Mouse (Mus musculus) hindbrain, embryonic 14.5 days (tissue): ENCODE data around the gene Phc3. TPM values are rescaled to one million over a fixed set of nuclear protein-coding genes. Genes with fewer than 3 reads are reported as not detected.

Source experiments
- ATAC-seq: fragments of 200-750 bp; cut with Nextera tagmentation; 2 replicates; pipeline ENCODE4 v1.8.0; 2017; ENCODE audit warnings: moderate number of reproducible peaks, mild to moderate bottlenecking, moderate TSS enrichment, moderate library complexity; ENCODE audit not compliant: low FRiP score
- DNase-seq: peaks from one replicate; pipeline ENCODE4 v3.0.0-alpha.2; 2015; ENCODE audit warnings: low spot score
- H3K27ac ChIP-seq: fragments of 300-500 bp; sonication (generic); 2 replicates; pipeline ENCODE4 v1.5.1; 2014; ENCODE audit warnings: mild to moderate bottlenecking, moderate library complexity
- H3K27me3 ChIP-seq: fragments of 300-500 bp; sonication (generic); 2 replicates; pipeline ENCODE4 v1.6.1; 2014; ENCODE audit warnings: mild to moderate bottlenecking, low read length, mixed read lengths; ENCODE audit not compliant: control insufficient read depth, insufficient read depth
- H3K36me3 ChIP-seq: fragments of 300-500 bp; sonication (generic); replicated peaks from 2 replicates; pipeline ENCODE4 v1.6.1; 2014; ENCODE audit not compliant: control insufficient read depth, insufficient read depth
- H3K4me1 ChIP-seq: fragments of 300-500 bp; sonication (generic); replicated peaks from 2 replicates; pipeline ENCODE4 v1.6.1; 2014; ENCODE audit warnings: antibody characterized with exemption, low read length, mixed read lengths; ENCODE audit not compliant: control insufficient read depth, insufficient read depth
- H3K4me2 ChIP-seq: fragments of 300-500 bp; sonication (generic); replicated peaks from 2 replicates; pipeline ENCODE4 v1.6.1; 2014; ENCODE audit warnings: mild to moderate bottlenecking, moderate library complexity
- H3K4me3 ChIP-seq: fragments of 300-500 bp; sonication (generic); replicated peaks from 2 replicates; pipeline ENCODE4 v1.5.1; 2014; ENCODE audit warnings: mild to moderate bottlenecking, low read length
- H3K9ac ChIP-seq: fragments of 300-500 bp; sonication (generic); 2 replicates; pipeline ENCODE4 v1.6.1; 2014
- H3K9me3 ChIP-seq: fragments of 300-500 bp; sonication (generic); 2 replicates; pipeline ENCODE4 v1.6.1; 2016; ENCODE audit warnings: low read length; ENCODE audit not compliant: control insufficient read depth
- WGBS: fragments of 180-500 bp; shearing (Covaris S2); extraction: QIAGEN DNeasy Blood & Tissue Kit; methylation state at CpG from one replicate; pipeline ENCODE4 v1.1.7; 2014; 5-methylcytosine and 5-hydroxymethylcytosine counted together
- polyA plus RNA-seq: library from polyadenylated mRNA; unstranded; fragments of >200 nt; fragmentation: Nextera tagmentation; extraction: Ambion mirVana; gene quantifications from 2 replicates; pipeline ENCODE4 v1.2.1, GENCODE M21; 2014

Phc3 gene
- polyA plus RNA-seq, 1 experiment from 2014 or later, result 9.9 TPM

DNA sequence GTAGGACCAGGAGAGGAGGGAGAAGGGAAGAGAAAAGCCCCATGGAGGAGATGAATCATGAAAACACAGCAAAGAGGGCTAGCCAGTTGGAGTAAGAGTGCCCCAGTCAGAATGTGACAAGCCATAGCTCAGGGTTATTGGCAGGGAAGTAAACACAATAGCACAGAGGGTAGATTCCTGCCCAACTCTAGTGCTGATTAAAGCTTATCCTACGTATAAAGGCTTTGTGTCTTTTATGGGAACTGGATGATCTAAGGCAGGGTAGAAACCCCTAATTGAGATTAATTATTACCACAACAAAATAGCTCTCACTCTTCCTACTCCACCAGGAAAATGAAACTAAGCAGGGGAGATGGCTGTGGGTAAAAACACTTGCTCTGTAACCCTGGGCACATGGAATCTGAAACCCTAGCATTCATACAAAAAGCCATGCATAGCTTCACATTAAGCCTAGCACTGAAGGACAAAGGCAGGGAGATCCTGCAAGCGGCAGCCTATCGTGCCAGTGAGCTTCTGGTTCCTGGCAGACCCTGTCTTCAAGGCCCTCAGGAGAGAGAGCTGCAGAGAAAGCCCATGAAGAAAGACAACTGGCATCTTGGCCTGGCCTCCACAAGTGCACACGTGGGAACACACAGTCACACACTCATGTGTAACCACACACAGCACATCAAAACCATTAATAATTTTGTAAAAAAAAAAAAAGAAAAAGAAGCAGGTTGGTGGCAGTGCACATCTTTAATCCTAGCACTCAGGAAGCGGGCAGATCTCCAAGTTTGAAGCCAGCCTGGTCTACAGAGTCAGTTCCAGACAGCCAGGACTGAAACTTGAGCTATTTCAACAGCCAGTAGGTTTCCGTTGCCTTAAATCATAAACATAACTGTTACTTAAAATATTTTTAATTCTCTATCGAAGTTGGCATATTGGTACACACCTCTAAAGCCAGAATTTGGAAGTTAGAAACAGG lies 9.1 kb downstream of the Phc3 start:
- Histone ChIP-seq H3K36me3 (peaks cover 94% of the 10 kb centered on the region), H3K4me2 (no peak overlapping the region), H3K27me3 (no peaks in the 10 kb centered on the region), H3K9me3 (no peaks in the 10 kb centered on the region), H3K4me1 (no peaks in the 10 kb centered on the region), H3K4me3 (no peak overlapping the region), H3K27ac (no peak overlapping the region), H3K9ac (no peak overlapping the region)
- ATAC-seq, result no peak
- no peak for DNase-seq
- WGBS, result 79% methylated on average over 7 of the region's 7 CpGs

GRCm38 (mm10) chr3:30958709-30959108 lies 10.5 kb downstream of the Phc3 start:
- Histone ChIP-seq H3K36me3 (peaks cover 93% of the 10 kb centered on the region), H3K27me3 (no peaks in the 10 kb centered on the region), H3K27ac (no peak overlapping the region), H3K9me3 (no peaks in the 10 kb centered on the region), H3K4me2 (no peak overlapping the region), H3K4me3 (no peak overlapping the region), H3K4me1 (no peaks in the 10 kb centered on the region), H3K9ac (no peak overlapping the region)
- DNase-seq (no peak), ATAC-seq (no peak)
- 84% methylated on average over 2 of the region's 2 CpGs for WGBS

GRCm38 (mm10) chr3:30956327-30956726 lies 12.9 kb downstream of the Phc3 start:
- 97% methylated on average over 6 of the region's 6 CpGs for WGBS
- no peak for DNase-seq
- Histone ChIP-seq H3K4me1 (no peaks in the 10 kb centered on the region), H3K27me3 (no peaks in the 10 kb centered on the region), H3K9ac (no peak overlapping the region), H3K4me2 (no peak overlapping the region), H3K27ac (no peak overlapping the region), H3K36me3 (peaks cover 97% of the 10 kb centered on the region), H3K9me3 (no peaks in the 10 kb centered on the region), H3K4me3 (no peak overlapping the region)
- ATAC-seq, result no peak

DNA sequence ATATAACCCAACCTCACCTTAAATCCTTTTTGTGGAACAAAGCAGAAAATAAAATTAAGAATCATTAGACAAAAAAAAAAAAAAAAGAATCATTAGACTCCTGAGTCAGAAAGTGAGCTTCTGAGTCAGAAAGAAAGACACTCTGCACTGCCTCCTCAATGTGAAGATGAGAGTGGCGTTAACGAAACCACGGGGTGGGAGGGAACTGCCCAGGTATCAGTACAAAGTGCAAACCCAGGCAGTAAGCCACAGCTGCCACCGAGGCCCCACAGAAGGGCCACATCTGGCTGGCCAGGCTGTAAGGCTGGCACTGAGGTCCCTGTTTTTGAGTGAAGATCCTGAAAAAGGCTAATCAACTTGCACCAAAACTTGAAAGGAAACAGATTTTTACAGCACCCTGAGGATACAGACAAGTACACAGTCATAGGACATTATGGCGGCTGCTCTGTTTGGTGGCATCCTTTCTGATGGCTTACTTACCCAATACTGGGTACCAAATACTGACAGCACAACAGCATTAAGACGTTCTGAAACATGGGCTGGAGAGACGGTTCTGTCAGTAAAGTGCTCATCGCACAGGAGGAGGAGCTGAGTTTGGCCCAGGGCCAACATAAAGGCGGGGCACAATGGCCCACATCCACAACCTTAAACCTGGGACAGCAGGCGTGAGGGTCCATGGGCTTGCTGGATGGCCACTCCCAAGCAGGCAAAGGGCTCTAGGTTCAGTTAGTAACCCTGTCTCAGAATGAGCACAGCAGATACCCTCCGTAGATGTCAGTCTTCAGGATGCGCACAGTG lies 16.7 kb downstream of the Phc3 start:
- 89% methylated on average over 12 of the region's 12 CpGs for WGBS
- Histone ChIP-seq H3K9me3 (no peaks in the 10 kb centered on the region), H3K4me1 (no peaks in the 10 kb centered on the region), H3K4me2 (no peak overlapping the region), H3K27ac (no peak overlapping the region), H3K9ac (no peak overlapping the region), H3K4me3 (no peak overlapping the region), H3K36me3 (peaks cover 86% of the 10 kb centered on the region), H3K27me3 (no peaks in the 10 kb centered on the region)
- no peak for DNase-seq
- ATAC-seq, result no peak

- H3K4me3 ChIP-seq, result no peak overlapping the region
- no peaks in the 10 kb centered on the region for H3K4me1 ChIP-seq
- no peak overlapping the region for H3K4me2 ChIP-seq
- WGBS, result 86% methylated on average over 3 of the region's 3 CpGs
- no peak for DNase-seq
- no peak overlapping the region for H3K27ac ChIP-seq
- no peaks in the 10 kb centered on the region for H3K27me3 ChIP-seq
- no peak overlapping the region for H3K9ac ChIP-seq
- no peak for ATAC-seq
- H3K36me3 ChIP-seq, result peaks cover 87% of the 10 kb centered on the region
- no peaks in the 10 kb centered on the region for H3K9me3 ChIP-seq
These were observed 17.6 kb downstream of the Phc3 start for GRCm38 (mm10) chr3:30951652-30952051.

GRCm38 (mm10) chr3:30934384-30934783 lies 34.8 kb downstream of the Phc3 start:
- ATAC-seq, result no peak

DNA sequence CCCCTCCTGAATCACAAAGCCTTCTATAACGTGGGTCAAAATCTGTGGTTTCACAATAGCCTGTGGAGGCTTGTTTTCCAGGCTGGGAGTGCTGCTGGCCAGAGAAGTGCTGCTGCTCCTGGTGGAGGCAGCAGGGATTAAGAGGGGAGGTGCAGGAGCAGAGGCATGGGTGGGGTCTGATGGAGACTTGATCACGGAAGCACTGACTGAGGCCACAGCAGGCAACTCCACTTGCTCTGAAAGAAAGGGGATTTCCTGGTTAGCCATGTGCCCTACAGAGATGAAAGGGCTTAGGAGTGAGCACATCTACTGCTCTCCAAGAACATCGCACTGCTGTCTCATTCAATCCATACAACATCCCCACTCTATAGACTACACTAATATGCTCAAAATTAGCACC lies 39.4 kb downstream of the Phc3 start:
- no peaks in the 10 kb centered on the region for H3K27me3 ChIP-seq
- no peak overlapping the region for H3K4me3 ChIP-seq
- H3K9ac ChIP-seq, result no peak overlapping the region
- H3K9me3 ChIP-seq, result no peaks in the 10 kb centered on the region
- peaks cover 46% of the 10 kb centered on the region for H3K36me3 ChIP-seq
- 48% methylated on average over 3 of the region's 3 CpGs for WGBS
- no peak overlapping the region for H3K27ac ChIP-seq
- no peak for ATAC-seq
- DNase-seq, result no peak
- H3K4me1 ChIP-seq, result no peaks in the 10 kb centered on the region
- H3K4me2 ChIP-seq, result no peak overlapping the region

More at GRCm38 (mm10) chr3:30934384-30934783, 34.8 kb downstream of the Phc3 start:
- no peak for DNase-seq
- H3K4me3 ChIP-seq, result no peak overlapping the region
- H3K27ac ChIP-seq, result no peak overlapping the region
- H3K4me1 ChIP-seq, result no peaks in the 10 kb centered on the region
- H3K9me3 ChIP-seq, result no peaks in the 10 kb centered on the region
- peaks cover 58% of the 10 kb centered on the region for H3K36me3 ChIP-seq
- H3K27me3 ChIP-seq, result no peaks in the 10 kb centered on the region
- no peak overlapping the region for H3K4me2 ChIP-seq
- H3K9ac ChIP-seq, result no peak overlapping the region

- no peaks in the 10 kb centered on the region for H3K27me3 ChIP-seq
- 96% methylated on average over 3 of the region's 3 CpGs for WGBS
- no peak for DNase-seq
- no peaks in the 10 kb centered on the region for H3K9me3 ChIP-seq
- H3K4me2 ChIP-seq, result no peak overlapping the region
- no peak overlapping the region for H3K27ac ChIP-seq
- no peaks in the 10 kb centered on the region for H3K4me1 ChIP-seq
- no peak overlapping the region for H3K9ac ChIP-seq
- H3K36me3 ChIP-seq, result peaks cover 44% of the 10 kb centered on the region
- H3K4me3 ChIP-seq, result no peak overlapping the region
- no peak for ATAC-seq
These were observed 41.6 kb downstream of the Phc3 start for GRCm38 (mm10) chr3:30927664-30928063.

DNA sequence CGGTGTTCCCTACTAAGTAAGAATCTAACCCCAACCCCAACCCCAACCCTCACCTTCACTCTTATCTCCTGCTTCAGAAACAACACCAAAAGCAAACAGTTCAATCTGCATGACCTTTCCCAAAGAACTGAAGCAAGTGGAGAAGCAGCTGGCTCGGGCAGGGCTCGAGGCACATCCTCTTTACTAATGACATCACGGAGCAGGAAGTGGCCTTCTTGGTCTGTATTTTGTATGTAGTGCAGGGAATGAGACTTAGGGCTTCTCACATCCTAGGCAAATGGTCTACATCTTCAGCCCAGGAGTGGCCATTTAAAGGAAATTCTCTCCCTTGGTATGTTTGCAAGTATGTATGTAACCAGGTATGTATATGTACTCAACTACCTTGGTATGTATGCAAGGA lies 52.1 kb downstream of the Phc3 start:
- no peaks in the 10 kb centered on the region for H3K4me1 ChIP-seq
- no peak overlapping the region for H3K9ac ChIP-seq
- DNase-seq (no peak), ATAC-seq (no peak)
- no peaks in the 10 kb centered on the region for H3K27me3 ChIP-seq
- H3K4me3 ChIP-seq, result no peak overlapping the region
- H3K27ac ChIP-seq, result no peak overlapping the region
- no peak overlapping the region for H3K4me2 ChIP-seq
- WGBS, result 86% methylated on average over 4 of the region's 4 CpGs
- peaks cover 77% of the 10 kb centered on the region for H3K36me3 ChIP-seq
- no peaks in the 10 kb centered on the region for H3K9me3 ChIP-seq
